Mouse (Mus musculus) urinary bladder, postnatal 14 days (tissue): ENCODE data around the gene Ecel1.

Source experiments
- DNase-seq: peaks from one replicate; pipeline ENCODE4 v3.0.0; 2021; ENCODE audit warnings: low spot score

The Ecel1 gene

GRCm38 (mm10) chr1:87098358-87098975 lies 57.9 kb downstream of the Ecel1 start:
- DNase-seq, result peak; percentile 56
